Mouse (Mus musculus) T-helper 17 cell (primary cell): ENCODE data around the gene Zfp365.

Experiments
- in situ Hi-C, 2 experiments: fragments of 300-600 bp; cut with MboI, MseI; formaldehyde crosslinking; loops; 1 replicate in 1 of 2; 2 replicates in 1 of 2; pipeline ENCODE4 v1.15.1; 2025; ENCODE audit warnings: high pct_unique_total_duplicates in 2 of 2

Zfp365 gene

GRCm38 (mm10) chr10:67912337-67912776, at the start of gene Zfp365:
Gene Zfp365 (minus strand): TSS chr10:67912662.
- in situ Hi-C loops, result no loop called here

- in situ Hi-C loops, result loop anchor here in 1 of 2 experiments (10.0 kb wide), 1 partner anchor 1045 kb away; no protein-coding TSS in a partner anchor
These were observed 47.5 kb upstream of the Zfp365 start for GRCm38 (mm10) chr10:67959982-67960381.

GRCm38 (mm10) chr10:67955982-67956381, 43.5 kb upstream of the Zfp365 start:
- in situ Hi-C loops, result no loop called here

GRCm38 (mm10) chr10:67951690-67952089, 39.2 kb upstream of the Zfp365 start:
- in situ Hi-C loops, result no loop called here

GRCm38 (mm10) chr10:67950059-67950748, 37.7 kb upstream of the Zfp365 start:
- in situ Hi-C loops, result no loop called here

- in situ Hi-C loops, result loop anchor here in 1 of 2 experiments (10.0 kb wide), 1 partner anchor 1191 kb away; no protein-coding TSS in a partner anchor
These were observed 31.1 kb upstream of the Zfp365 start for GRCm38 (mm10) chr10:67943513-67943912.

- in situ Hi-C loops, result no loop called here
These were observed 27.1 kb upstream of the Zfp365 start for GRCm38 (mm10) chr10:67939546-67939945.

- in situ Hi-C loops, result no loop called here
These were observed 25.3 kb upstream of the Zfp365 start for GRCm38 (mm10) chr10:67937775-67938174.

GRCm38 (mm10) chr10:67936944-67937343, 24.5 kb upstream of the Zfp365 start:
- in situ Hi-C loops, result no loop called here

- in situ Hi-C loops, result no loop called here
These were observed 20.3 kb upstream of the Zfp365 start for GRCm38 (mm10) chr10:67932780-67933179.

GRCm38 (mm10) chr10:67931328-67931727, 18.9 kb upstream of the Zfp365 start:
- in situ Hi-C loops, result no loop called here

GRCm38 (mm10) chr10:67928584-67928983, 16.1 kb upstream of the Zfp365 start:
- in situ Hi-C loops, result loop anchor here in 1 of 2 experiments (5.0 kb wide), 1 partner anchor 66 kb away; no protein-coding TSS in a partner anchor

GRCm38 (mm10) chr10:67927718-67928455, 15.4 kb upstream of the Zfp365 start:
- in situ Hi-C loops, result loop anchor here in 1 of 2 experiments (5.0 kb wide), 1 partner anchor 66 kb away; no protein-coding TSS in a partner anchor

- in situ Hi-C loops, result no loop called here
These were observed 11.6 kb upstream of the Zfp365 start for GRCm38 (mm10) chr10:67924030-67924429.

GRCm38 (mm10) chr10:67921777-67922176, 9.3 kb upstream of the Zfp365 start:
- in situ Hi-C loops, result no loop called here

- in situ Hi-C loops, result loop anchor here in 1 of 2 experiments (5.0 kb wide), 1 partner anchor 37 kb away; no protein-coding TSS in a partner anchor
These were observed 7.2 kb upstream of the Zfp365 start for GRCm38 (mm10) chr10:67919706-67920105.

- in situ Hi-C loops, result loop anchor here in 1 of 2 experiments (5.0 kb wide), 1 partner anchor 36 kb away; no protein-coding TSS in a partner anchor
These were observed 5.9 kb upstream of the Zfp365 start for GRCm38 (mm10) chr10:67918194-67918899.

- in situ Hi-C loops, result loop anchor here in 1 of 2 experiments (5.0 kb wide), 1 partner anchor 35 kb away; no protein-coding TSS in a partner anchor
These were observed 4.9 kb upstream of the Zfp365 start for GRCm38 (mm10) chr10:67917356-67917755.

GRCm38 (mm10) chr10:67911447-67912336, 770 bp downstream of the Zfp365 start:
- in situ Hi-C loops, result no loop called here

- in situ Hi-C loops, result no loop called here
These were observed 4.5 kb downstream of the Zfp365 start for GRCm38 (mm10) chr10:67907931-67908330.

- in situ Hi-C loops, result no loop called here
These were observed 5.5 kb downstream of the Zfp365 start for GRCm38 (mm10) chr10:67906926-67907325.
